Mouse (Mus musculus) layer of hippocampus, adult 18-20 months (tissue): ENCODE results near the gene Cstb. TPM values are rescaled to one million over a fixed set of nuclear protein-coding genes. Genes with fewer than 3 reads are reported as not detected.
"Not testable (repeated sequence)": the region's sequence is repeated elsewhere in the genome, so short reads cannot be mapped to it uniquely, and the experiment has no call there.

Experiments used
- DNase-seq, 2 experiments: peaks; one replicate each; pipeline ENCODE4 v3.0.0; 2022; ENCODE audit warnings: low spot score in 2 of 2
- total RNA-seq, 2 experiments: library from RNA; stranded (reverse); gene quantifications; 2 replicates each; pipeline ENCODE4 v1.2.3; 2021

The Cstb gene
- total RNA-seq, 2 experiments from 2014 or later: 39.1 to 40.5 TPM

- not testable (repeated sequence) for DNase-seq
Observed at GRCm38 (mm10) chr10:78414936-78415335, 10.5 kb upstream of the Cstb start.

- no peak for DNase-seq
Observed at GRCm38 (mm10) chr10:78417888-78418287, 7.6 kb upstream of the Cstb start.

- no peak for DNase-seq
Observed at GRCm38 (mm10) chr10:78418791-78419190, 6.7 kb upstream of the Cstb start.

GRCm38 (mm10) chr10:78420929-78421328 is 4.5 kb upstream of the Cstb start:
- no peak for DNase-seq

GRCm38 (mm10) chr10:78422614-78423013 is 2.9 kb upstream of the Cstb start:
- DNase-seq: no peak

DNA sequence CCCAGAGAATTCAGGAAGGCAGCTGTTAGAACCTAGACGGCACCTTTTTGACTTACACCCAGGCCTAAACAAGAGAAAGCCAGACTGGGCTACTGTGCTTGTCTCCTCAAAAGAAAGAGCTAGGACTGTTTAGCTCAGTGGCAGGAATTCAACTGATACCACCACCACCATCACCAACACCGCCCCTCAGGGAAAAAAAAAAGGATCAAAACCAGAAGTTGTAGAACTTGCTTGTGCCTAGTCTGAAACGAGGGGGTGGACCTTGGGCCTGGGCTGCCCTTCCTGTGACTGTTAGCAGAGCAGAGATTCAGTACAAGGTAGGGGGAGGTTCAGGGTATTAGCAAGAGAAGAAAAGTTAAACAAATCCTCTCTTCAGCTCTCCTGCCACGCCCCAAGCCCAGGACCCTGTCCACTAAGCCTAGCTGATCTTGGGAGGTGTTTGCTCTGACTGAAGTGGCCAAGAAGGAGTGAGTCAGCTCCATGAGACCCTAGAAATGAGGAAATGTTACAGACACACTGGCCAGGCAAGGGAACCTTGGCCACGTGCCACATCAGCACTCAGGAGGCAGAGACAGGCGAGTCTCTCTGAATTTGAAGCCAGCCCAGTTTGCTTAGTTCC is 757 bp downstream of the Cstb start:
- DNase-seq: no peak

GRCm38 (mm10) chr10:78428070-78428469 is 2.6 kb downstream of the Cstb start:
- no peak for DNase-seq

DNA sequence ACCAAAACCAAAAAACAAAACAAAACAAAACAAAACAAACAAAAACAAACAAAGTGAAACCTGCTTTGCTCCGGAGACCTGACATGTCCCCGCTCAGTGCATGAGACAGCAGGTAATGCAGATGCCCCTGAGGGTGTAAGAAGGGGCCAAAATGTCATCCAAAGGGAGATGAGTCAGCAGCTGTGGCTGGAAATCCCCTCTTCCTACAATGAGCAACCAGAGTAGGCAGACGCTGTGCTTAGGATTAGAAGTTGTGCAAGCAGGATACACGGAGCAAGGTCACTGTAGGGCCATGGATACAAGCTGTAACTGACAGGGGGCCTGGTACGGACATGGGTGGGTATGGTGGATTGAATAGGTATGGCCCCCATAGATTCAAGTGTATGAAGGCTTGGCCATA is 3.7 kb downstream of the Cstb start:
- no peak for DNase-seq

GRCm38 (mm10) chr10:78429776-78430175 is 4.3 kb downstream of the Cstb start:
- no peak for DNase-seq

DNA sequence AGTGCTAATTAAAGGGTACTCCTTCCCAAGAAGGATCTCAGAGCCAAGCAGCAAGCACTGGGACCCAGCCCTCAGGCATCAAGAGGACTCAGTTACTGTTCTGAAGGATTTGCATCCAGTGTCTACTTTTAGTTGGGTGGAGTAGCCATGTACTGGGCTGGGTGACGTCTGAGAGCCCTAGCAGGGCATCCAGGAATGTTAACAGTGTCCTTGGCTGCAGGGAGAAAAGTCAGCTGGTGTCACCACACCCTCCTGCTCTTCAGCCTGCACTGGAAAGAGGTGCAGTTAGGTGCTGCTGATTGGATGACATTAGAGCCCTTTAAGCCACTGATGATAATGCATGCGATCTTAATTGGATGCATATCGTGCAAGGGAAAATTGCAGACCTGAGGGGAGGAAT is 7.4 kb downstream of the Cstb start:
- DNase-seq: no peak

DNA sequence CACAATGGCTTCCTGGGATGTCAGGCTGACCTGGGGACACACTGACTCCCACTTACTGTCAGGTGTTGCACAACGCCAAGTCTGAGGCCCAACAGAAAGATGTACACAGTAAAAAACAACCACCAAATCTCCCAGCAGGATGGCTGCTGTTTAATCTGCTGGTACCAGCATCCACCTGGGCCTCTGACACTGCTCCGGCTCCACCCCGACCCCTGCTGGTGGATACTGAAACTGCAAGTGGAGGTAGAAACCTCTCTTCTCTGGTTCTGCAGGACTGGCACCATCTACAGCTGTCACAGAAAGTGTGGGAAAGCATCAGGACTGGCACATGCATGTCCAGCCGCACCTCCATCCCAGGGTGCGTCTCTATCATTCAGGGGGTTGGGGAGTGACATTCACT is 12.6 kb downstream of the Cstb start:
- peak; percentile 70 to 86 for DNase-seq

DNA sequence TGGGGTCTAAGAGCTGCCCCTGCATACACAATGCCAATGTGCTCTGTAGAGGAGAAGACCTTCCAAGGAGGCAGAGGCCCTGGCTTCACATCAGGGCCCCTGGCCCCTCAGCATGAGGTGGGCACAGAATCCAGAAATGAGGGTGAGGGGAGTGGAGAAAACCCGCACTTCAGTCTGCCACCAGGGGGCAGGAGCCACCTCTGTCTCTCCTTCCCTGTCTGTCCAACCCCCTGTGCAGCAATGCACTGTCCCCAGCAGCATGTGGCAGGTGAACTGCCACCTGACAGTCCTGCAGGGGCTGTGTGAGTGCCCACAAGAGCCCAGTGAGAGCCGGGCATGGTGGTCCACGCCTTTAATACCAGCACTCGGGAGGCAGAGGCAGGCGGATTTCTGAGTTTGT is 14.1 kb downstream of the Cstb start:
- DNase-seq: no peak

DNA sequence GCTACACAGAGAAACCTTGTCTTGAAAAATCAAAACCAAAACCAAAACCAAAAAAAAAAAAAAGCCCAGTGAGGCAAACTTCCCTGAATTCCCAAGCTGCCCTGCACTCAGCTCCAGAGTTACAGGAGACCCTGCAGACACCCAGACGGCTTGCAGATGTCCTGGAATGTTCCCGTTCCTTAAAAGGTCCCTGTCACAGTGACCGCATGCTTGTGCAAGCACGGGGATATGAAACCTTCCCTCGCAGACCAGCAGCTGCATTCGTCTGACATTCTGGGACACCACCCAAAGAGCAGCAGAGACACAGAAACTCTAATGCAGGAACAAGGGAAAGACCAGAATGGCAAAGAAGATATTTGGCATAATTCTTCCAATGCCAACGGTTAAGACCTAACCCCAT is 14.5 kb downstream of the Cstb start:
- DNase-seq: no peak

- no peak for DNase-seq
Observed at GRCm38 (mm10) chr10:78440812-78441211, 15.3 kb downstream of the Cstb start.

DNA sequence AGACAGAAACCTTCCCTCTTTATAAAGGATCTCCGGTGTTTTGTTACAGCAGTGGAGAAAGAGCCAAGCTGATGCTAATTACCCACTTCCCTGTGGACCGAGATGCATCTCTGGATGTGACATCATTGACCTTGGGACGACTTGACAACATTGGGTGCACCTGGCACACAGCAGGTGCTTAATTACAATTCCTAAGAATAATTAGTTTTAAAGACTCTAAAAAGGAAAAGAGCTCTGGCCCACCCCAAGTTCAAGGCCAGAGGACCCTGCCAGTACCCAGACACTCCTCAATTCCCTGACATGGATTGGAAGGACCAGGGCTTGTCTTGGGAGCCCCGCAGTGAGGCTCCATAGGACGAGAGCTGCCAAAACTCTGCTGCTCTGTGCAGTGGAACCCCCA is 16.1 kb downstream of the Cstb start:
- no peak for DNase-seq

DNA sequence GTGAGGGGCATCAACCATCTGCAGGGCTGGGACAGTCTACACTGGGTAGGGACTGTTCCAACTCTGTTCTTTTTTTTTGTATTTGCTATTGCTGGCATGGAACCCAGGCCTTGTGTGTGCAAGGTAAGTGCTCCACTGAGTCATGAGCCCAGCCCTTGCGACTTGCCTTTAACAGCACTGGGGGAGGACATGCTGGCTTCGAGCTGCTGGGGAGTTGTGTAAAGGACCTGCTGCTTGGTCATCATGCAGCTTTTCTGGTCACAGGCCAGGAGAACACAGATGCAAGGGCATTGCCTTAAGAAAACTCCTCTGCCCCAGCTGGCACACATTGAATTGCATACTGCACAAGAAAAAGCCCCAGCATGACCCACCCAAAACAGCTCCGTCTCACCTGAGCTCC is 16.8 kb downstream of the Cstb start:
- DNase-seq: no peak

- DNase-seq: no peak
Observed at GRCm38 (mm10) chr10:78446195-78446594, 20.7 kb downstream of the Cstb start.

DNA sequence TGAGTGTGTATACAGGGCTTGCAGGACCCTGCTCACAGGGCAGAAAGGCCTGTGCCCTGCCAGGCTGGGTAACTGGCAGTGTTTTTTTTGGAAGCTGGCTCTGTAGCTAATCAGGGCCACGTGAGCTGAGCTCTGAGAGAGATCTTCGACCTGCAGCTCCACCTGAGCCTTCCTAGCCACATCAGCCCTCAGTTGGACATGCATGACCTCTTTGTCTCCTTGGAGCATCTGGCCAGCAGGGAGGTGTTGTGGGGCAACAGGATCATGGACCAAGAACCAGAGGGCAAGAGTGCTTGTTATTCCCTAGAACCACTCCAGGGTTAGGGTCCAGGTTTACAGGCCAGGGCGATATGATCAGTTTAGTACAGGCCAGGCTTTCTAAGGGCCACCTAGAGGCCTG is 21.9 kb downstream of the Cstb start:
- no peak for DNase-seq

DNA sequence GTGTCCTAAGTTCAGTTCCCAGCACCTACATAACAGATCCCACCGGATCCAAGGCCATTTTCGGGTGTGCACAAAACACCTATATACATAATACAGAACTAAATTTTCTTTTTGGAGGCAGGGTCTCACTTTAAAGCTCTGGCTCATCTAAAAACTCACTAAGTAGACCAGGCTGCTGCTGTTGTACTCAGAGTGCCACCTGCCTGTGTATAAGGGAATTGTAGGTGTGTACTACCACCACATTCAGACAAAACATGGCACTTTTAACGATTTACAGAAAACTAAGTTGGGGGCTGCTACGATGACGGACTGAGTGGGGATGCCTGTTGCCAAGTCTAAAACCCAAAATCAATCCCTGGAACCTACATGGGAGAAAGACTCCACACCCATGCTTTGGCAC is 25.3 kb downstream of the Cstb start:
- no peak for DNase-seq

GRCm38 (mm10) chr10:78452641-78453040 is 27.2 kb downstream of the Cstb start:
- DNase-seq: peak in 1 of 2 experiments; percentile 22

DNA sequence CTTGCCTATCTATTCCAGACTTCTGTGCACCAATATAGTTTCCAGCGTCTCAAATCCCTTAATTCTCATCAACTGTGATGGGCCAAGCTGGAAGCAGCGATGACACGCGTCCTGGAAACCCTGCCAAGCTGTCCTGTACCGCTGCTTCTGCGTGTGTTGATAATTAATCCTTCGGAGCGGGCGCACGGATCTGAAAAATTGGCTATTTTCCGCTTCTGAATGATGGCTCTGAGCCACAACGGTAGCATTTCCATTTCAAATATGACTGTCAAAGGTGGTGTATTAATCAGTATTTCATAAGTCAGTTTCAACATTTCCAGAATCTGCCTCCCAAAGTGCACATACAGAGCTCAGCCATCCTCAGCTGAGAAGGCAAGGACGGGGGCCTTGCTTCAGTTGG is 31.2 kb downstream of the Cstb start:
- peak; percentile 27 to 68 for DNase-seq

GRCm38 (mm10) chr10:78457495-78458347 is 32.3 kb downstream of the Cstb start:
- peak in 1 of 2 experiments; percentile 23 for DNase-seq
